Mouse (Mus musculus): ENCODE measurements around the gene Arhgef25.

Arhgef25 gene

GRCm38 (mm10) chr10:127189651-127190381 is at the start of gene Arhgef25:
Arhgef25 (minus strand) TSS chr10:127190083.
- DNase-seq (ENCODE audit: low read depth, low spot score), result peak; percentile 59

GRCm38 (mm10) chr10:127238241-127238824 is 48.5 kb upstream of the Arhgef25 start:
- no peak for DNase-seq (ENCODE audit: low read depth, low spot score)

GRCm38 (mm10) chr10:127236541-127236940 is 46.7 kb upstream of the Arhgef25 start:
- no peak for DNase-seq (ENCODE audit: low read depth, low spot score)

- no peak for DNase-seq (ENCODE audit: low read depth, low spot score)
Observed at GRCm38 (mm10) chr10:127233141-127233540, 43.3 kb upstream of the Arhgef25 start.

- DNase-seq (ENCODE audit: low read depth, low spot score), result no peak
Observed at GRCm38 (mm10) chr10:127231741-127232140, 41.9 kb upstream of the Arhgef25 start.

- DNase-seq (ENCODE audit: low read depth, low spot score), result no peak
Observed at GRCm38 (mm10) chr10:127230693-127231092, 40.8 kb upstream of the Arhgef25 start.

GRCm38 (mm10) chr10:127228897-127229296 is 39.0 kb upstream of the Arhgef25 start:
- DNase-seq (ENCODE audit: low read depth, low spot score), result peak; percentile 87

GRCm38 (mm10) chr10:127227163-127227562 is 37.3 kb upstream of the Arhgef25 start:
- DNase-seq (ENCODE audit: low read depth, low spot score), result no peak

- peak; percentile 51 for DNase-seq (ENCODE audit: low read depth, low spot score)
Observed at GRCm38 (mm10) chr10:127226318-127226895, 36.5 kb upstream of the Arhgef25 start.

GRCm38 (mm10) chr10:127225732-127226131 is 35.8 kb upstream of the Arhgef25 start:
- no peak for DNase-seq (ENCODE audit: low read depth, low spot score)

GRCm38 (mm10) chr10:127225213-127225612 is 35.3 kb upstream of the Arhgef25 start:
- DNase-seq (ENCODE audit: low read depth, low spot score), result no peak

GRCm38 (mm10) chr10:127218339-127218738 is 28.5 kb upstream of the Arhgef25 start:
- DNase-seq (ENCODE audit: low read depth, low spot score), result no peak

- no peak for DNase-seq (ENCODE audit: low read depth, low spot score)
Observed at GRCm38 (mm10) chr10:127217177-127217576, 27.3 kb upstream of the Arhgef25 start.

GRCm38 (mm10) chr10:127216456-127216855 is 26.6 kb upstream of the Arhgef25 start:
- DNase-seq (ENCODE audit: low read depth, low spot score), result no peak

- no peak for DNase-seq (ENCODE audit: low read depth, low spot score)
Observed at GRCm38 (mm10) chr10:127214422-127214803, 24.5 kb upstream of the Arhgef25 start.

- no peak for DNase-seq (ENCODE audit: low read depth, low spot score)
Observed at GRCm38 (mm10) chr10:127213704-127214421, 24.0 kb upstream of the Arhgef25 start.

- no peak for DNase-seq (ENCODE audit: low read depth, low spot score)
Observed at GRCm38 (mm10) chr10:127213272-127213671, 23.4 kb upstream of the Arhgef25 start.

- peak; percentile 92 for DNase-seq (ENCODE audit: low read depth, low spot score)
Observed at GRCm38 (mm10) chr10:127211414-127211854, 21.6 kb upstream of the Arhgef25 start, which contains the start of gene Pip4k2c. Pip4k2c (minus strand) TSS chr10:127211585.

- peak; percentile 53 for DNase-seq (ENCODE audit: low read depth, low spot score)
Observed at GRCm38 (mm10) chr10:127210961-127211405, 21.1 kb upstream of the Arhgef25 start.

GRCm38 (mm10) chr10:127209928-127210570 is 20.2 kb upstream of the Arhgef25 start:
- no peak for DNase-seq (ENCODE audit: low read depth, low spot score)

- no peak for DNase-seq (ENCODE audit: low read depth, low spot score)
Observed at GRCm38 (mm10) chr10:127208921-127209320, 19.0 kb upstream of the Arhgef25 start.
